Mouse (Mus musculus): ENCODE results near the gene 4933427D14Rik.

DNA sequence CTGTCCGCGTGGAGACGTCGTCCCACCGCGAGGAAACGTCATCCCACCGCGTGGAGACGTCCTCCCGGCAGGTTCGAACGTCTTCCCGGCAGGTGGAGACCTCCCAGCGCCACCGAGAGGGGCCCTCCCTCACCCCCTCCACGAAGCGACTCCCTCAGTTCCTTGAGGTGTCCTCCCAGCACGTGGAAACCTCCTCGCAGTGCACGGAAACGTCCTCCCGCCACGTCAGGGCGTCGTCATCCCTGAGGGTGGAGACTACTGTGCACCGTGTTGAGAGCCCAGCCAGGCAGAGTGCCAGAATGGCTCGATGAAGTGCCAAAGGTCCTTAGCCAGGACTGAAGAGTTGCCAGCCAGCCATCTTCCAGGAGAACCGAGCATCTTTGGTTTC, 8.1 kb upstream of the 4933427D14Rik start, which contains the start of gene Med31:
- no peak for TF ChIP-seq CTCF (IDR thresholded peaks at IDR 0.05; ENCODE audit: borderline replicate concordance, control insufficient read depth, extremely low read depth, insufficient read depth, low read length, poor library complexity)
- no peak for TF ChIP-seq POLR2A (IDR thresholded peaks at IDR 0.05; ENCODE audit: control insufficient read depth, extremely low read depth, insufficient read depth, low read length, poor library complexity)
